Mouse (Mus musculus) embryo, embryonic 11 days (tissue): ENCODE results near the gene Mindy4b-ps.
"Not testable (repeated sequence)": the region's sequence is repeated elsewhere in the genome, so short reads cannot be mapped to it uniquely, and the experiment has no call there.

Experiments
- DNase-seq: peaks from one replicate; pipeline ENCODE4 v3.0.0-alpha.2; 2015

The Mindy4b-ps gene

DNA sequence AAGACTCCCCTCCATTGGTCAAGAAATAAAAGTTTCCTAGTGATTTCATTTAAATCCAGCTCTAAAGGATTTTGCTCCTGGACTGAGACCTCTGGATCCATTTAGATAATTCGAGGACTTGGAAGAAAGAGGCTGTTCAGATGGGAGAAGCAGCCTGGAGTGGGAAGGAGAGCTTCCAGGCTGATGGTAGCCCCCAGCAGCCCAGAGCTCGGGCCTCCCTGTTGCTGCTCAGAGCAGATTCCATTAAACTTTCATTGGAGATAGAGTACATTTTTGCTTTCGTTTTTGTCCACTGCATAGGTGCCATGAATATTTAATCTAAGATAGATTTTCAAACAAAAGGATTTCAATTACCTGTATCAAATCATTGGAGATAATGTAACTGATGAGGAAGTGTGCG is at the start of gene Mindy4b-ps:
TSS of gene Mindy4b-ps (minus strand) at position 101 of the 400 bp plus-strand sequence.
- no peak for DNase-seq

DNA sequence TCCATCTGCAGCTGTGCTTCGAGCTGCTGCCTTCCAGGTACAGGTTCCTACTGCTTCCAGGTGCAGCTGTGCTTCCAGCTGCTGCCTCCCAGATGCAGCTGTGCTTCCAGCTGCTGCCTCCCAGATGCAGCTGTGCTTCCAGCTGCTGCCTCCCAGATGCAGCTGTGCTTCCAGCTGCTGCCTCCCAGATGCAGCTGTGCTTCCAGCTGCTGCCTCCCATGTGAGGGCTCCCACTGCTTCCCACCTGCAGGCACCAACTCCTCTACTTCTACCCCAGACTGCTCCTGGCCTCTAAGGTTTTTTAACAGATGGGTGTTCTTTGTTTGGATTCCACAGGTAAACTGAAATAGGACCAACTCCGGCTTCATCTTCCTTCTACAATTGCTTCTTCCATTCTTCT is 49.8 kb upstream of the Mindy4b-ps start:
- DNase-seq, result not testable (repeated sequence)

- DNase-seq, result no peak
These were observed 43.6 kb upstream of the Mindy4b-ps start for GRCm38 (mm10) chr3:58865690-58866089.

- no peak for DNase-seq
These were observed 40.9 kb upstream of the Mindy4b-ps start for GRCm38 (mm10) chr3:58862976-58863375.

GRCm38 (mm10) chr3:58843415-58843814 is 21.3 kb upstream of the Mindy4b-ps start:
- DNase-seq, result peak; percentile 50

DNA sequence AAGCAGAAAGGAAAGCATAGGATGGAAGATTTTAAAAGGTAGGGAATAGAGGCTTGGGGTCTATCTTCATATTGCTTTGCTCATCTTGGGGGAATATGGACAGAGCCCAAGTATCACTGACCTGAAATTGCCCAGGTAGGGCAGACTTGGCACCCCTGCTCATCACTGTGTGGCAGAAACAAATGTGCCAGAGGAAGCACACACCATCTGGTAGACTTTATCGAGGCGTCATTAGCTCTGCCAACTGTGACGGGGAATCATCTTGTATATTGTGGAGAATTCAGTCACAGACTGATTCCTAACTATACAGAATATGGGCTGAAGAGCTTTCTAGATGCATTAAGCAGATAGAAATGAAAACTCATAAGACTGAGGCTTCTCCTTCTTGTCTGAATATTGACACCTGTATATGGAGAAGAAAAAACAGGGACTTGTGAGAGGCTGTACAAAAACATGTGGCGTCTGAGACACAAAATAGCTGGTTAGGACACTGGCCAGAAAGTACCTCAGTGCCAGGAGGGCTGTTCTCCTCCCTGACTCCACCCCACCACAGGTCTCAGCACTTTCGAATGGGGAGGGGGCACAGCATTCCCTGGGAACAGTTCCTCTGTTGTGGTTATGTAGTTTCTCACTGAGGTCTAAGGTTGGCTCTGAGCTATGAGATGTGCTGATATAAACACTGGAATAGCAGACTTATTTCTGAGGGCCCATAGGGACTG is 11.5 kb upstream of the Mindy4b-ps start:
- DNase-seq, result no peak

GRCm38 (mm10) chr3:58832888-58833287 is 10.8 kb upstream of the Mindy4b-ps start:
- DNase-seq, result no peak

DNA sequence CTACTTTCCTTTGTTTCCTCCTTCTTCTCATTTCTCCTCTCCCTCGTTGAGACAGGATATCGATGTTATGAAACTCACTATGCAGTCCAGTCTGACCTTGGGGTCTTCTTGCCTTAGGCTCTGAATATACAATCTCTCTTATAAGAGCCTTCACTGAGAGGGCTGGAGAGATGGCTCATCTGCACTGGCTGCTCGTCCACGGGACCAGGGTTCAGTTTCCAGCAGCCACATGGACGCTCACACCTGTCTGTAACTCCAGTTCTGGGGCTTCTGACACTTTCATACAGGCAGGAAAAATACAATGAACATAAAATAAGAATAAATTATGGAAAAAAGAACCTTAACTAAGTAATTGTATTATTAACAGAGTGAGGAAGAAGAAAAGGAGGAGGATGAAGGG is 9.5 kb upstream of the Mindy4b-ps start:
- no peak for DNase-seq

- DNase-seq, result no peak
These were observed 7.8 kb upstream of the Mindy4b-ps start for GRCm38 (mm10) chr3:58829926-58830325.

GRCm38 (mm10) chr3:58828366-58829153 is 6.4 kb upstream of the Mindy4b-ps start:
- no peak for DNase-seq

GRCm38 (mm10) chr3:58826266-58826665 is 4.2 kb upstream of the Mindy4b-ps start:
- DNase-seq, result peak; percentile 73

GRCm38 (mm10) chr3:58817337-58817736 is 4.8 kb downstream of the Mindy4b-ps start:
- DNase-seq, result no peak

DNA sequence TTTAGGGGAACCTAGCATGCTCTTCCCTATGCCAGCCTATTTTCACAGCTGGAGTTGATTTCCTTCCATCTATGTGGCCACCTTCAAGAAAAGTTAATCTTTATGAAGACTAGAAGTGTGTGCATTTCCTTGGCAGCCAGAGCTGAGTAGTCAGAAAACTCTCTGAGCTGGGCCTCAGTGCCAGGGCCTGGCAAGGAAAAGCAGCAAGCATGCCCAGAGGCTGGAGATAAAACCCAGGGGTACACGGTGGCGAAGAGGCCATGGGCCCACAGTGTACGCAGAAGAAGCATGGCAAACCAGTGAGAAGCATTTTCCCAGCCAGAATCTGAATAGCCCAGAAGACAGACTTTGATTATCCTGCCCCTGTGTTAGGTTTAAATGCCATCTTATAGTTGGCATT is 7.9 kb downstream of the Mindy4b-ps start:
- DNase-seq, result no peak

DNA sequence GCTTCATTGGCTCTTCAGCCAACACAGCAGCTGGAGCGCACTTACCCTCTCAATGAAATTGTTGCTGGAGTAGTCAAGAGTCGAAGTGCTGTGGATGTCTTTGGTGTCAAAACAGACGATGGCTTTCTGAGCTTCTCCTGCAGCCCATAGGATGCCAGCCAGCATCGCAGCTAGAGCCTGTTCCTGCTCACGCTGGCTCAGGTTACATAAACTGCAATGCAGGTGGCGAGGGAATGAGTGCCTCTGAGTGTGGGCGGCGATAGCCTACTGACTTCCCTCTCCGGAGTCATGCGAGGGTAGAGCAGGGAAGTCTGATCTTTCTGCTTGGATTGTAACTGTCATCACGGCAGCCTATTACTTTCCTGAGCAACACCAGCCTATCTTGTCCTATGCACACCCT is 11.8 kb downstream of the Mindy4b-ps start:
- peak; percentile 29 for DNase-seq

- DNase-seq, result no peak
These were observed 12.8 kb downstream of the Mindy4b-ps start for GRCm38 (mm10) chr3:58809111-58809915.

- no peak for DNase-seq
These were observed 13.5 kb downstream of the Mindy4b-ps start for GRCm38 (mm10) chr3:58808636-58809035.

- DNase-seq, result no peak
These were observed 17.4 kb downstream of the Mindy4b-ps start for GRCm38 (mm10) chr3:58804745-58805144.

GRCm38 (mm10) chr3:58798676-58799075 is 23.4 kb downstream of the Mindy4b-ps start:
- no peak for DNase-seq

GRCm38 (mm10) chr3:58798245-58798644 is 23.9 kb downstream of the Mindy4b-ps start:
- DNase-seq, result no peak

- DNase-seq, result no peak
These were observed 32.6 kb downstream of the Mindy4b-ps start for GRCm38 (mm10) chr3:58789473-58789872.

GRCm38 (mm10) chr3:58789033-58789432 is 33.1 kb downstream of the Mindy4b-ps start:
- DNase-seq, result no peak

GRCm38 (mm10) chr3:58786470-58786869 is 35.6 kb downstream of the Mindy4b-ps start:
- no peak for DNase-seq

DNA sequence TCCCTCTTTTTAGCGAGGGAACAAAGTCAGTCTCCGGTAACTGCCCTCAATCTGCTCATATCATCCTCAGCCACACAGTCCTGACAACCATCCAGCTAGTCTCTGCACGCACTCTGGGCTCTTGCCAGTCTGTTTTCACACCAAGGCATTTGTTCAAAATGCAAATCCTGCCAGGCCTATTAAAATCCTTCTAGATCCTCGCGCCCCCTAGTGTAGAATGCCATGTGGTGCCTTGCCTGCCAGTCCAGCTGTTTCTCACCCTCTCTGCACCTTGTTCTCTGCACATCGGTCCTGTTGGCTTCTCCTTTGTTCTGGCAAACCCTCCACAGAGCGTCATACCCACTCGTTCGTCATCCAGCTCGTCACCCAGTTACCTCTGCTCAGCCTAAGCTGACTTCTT is 36.2 kb downstream of the Mindy4b-ps start:
- peak; percentile 77 for DNase-seq
